Mouse (Mus musculus): ENCODE results near the gene Adck1.

DNA sequence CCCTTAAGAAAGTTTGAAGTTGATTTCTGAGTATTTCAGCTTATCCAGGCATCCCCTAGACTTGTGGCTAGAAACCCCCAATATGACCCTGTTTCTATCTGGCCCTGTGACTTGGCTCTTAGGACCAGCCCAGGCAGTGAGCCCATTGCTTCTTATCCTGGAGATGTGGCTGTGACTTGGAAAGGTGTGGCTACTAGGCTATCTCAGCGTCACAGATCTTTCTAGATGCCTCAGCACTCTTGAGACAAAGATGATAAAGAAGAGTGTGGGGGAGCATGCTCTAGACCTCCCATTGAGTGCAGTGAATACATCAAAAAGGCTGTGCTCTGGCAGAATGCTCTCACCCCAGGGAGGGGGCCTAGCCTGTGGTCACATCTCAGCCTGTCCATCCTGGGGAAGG is 99.1 kb downstream of the Adck1 start:
- TF ChIP-seq CTCF (conservative IDR thresholded peaks at IDR 0.05; ENCODE audit: low read length) (no peak), NANOG (IDR thresholded peaks at IDR 0.05; ENCODE audit: borderline replicate concordance, low read length) (no peak)

Measured in E14TG2a.4 (cell line).